Mouse (Mus musculus): Measurements from ENCODE around the gene Med24.

DNA sequence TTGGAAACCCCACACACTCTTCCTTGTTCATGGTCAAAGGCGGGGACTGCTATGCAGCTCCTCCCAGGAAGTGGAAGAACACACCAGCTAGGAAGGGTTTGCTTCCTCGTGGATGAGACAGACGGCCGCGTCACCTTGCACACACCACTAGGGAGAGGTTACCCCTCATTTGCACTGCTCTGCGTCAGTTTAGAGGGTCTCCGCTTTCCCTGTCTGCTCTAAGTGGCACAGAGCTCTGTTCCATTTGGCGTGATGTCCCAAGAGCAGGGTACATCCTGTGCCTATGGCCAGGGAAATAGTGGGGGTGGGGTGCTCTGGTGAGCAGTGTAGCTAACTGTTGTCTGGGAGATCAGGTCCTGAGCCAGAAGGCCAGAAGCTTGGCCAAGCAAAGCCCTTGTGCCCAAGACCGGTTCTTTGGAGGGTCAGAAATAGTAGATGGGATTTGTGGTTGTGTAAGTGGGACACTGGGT lies 25.0 kb upstream of the Med24 start:
- TF ChIP-seq CTCF (conservative IDR thresholded peaks at IDR 0.05; ENCODE audit: low read length) (no peak), POU5F1 (IDR thresholded peaks at IDR 0.05; ENCODE audit: borderline replicate concordance, low read length) (no peak)

Measured in E14TG2a.4 (cell line).